Mouse (Mus musculus) lung, embryonic 15.5 days (tissue): ENCODE measurements around the gene Asb13. TPM values are rescaled to one million over a fixed set of nuclear protein-coding genes. Genes with fewer than 3 reads are reported as not detected.

Experiments used
- polyA plus RNA-seq: library from polyadenylated mRNA; unstranded; fragments of >200 nt; fragmentation: Nextera tagmentation; extraction: Ambion mirVana; gene quantifications from 2 replicates; pipeline ENCODE4 v1.2.1, GENCODE M21; 2015

Asb13 gene
- polyA plus RNA-seq, 1 experiment from 2014 or later: 10.0 TPM

Other genes with a start within 250 kb of the Asb13 start
- 439 and 440 TPM in 2 replicates for gene Gdi2, start 96.0 kb upstream of the Asb13 start, polyA plus RNA-seq
- gene Fam208b, start 22.9 kb upstream of the Asb13 start, polyA plus RNA-seq: 13.4 and 14.4 TPM in 2 replicates
- 0.10 TPM in 1 of 2 replicates, not detected in the other for gene Calml3, start 170.3 kb downstream of the Asb13 start, polyA plus RNA-seq
- gene Calm4, start 203.7 kb downstream of the Asb13 start, polyA plus RNA-seq: not detected in 2 replicates
- not detected in 2 replicates for gene Calm5, start 220.1 kb downstream of the Asb13 start, polyA plus RNA-seq